Mouse (Mus musculus) neural tube, embryonic 15.5 days (tissue): ENCODE measurements at regions not wholly inside any gene's neighbourhood (a gene's known extent, or its start where the extent isn't known, plus 50 kb on each side); places are given as distances from the start of the nearest gene placed in this dataset. TPM values are rescaled to one million over a fixed set of nuclear protein-coding genes. Genes with fewer than 3 reads are reported as not detected.
A peak's percentile ranks its signal among the peaks of the same experiment; 100 is the strongest.

Experiments
- ATAC-seq: fragments of 200-750 bp; cut with Nextera tagmentation; 2 replicates; pipeline ENCODE4 v1.8.0; 2017; ENCODE audit warnings: mild to moderate bottlenecking, moderate TSS enrichment, moderate library complexity; ENCODE audit not compliant: low FRiP score
- H3K27ac ChIP-seq: fragments of 300-500 bp; sonication (generic); replicated peaks from 2 replicates; pipeline ENCODE4 v1.5.1; 2015; ENCODE audit warnings: mild to moderate bottlenecking, inconsistent platforms
- H3K27me3 ChIP-seq: fragments of 300-500 bp; sonication (generic); replicated peaks from 2 replicates; pipeline ENCODE4 v1.6.1; 2015; ENCODE audit warnings: inconsistent platforms
- H3K36me3 ChIP-seq: fragments of 300-500 bp; sonication (generic); 2 replicates; pipeline ENCODE4 v1.6.1; 2015; ENCODE audit warnings: inconsistent platforms
- H3K4me1 ChIP-seq: fragments of 300-500 bp; sonication (generic); 2 replicates; pipeline ENCODE4 v1.6.1; 2015; ENCODE audit warnings: inconsistent platforms
- H3K4me2 ChIP-seq: fragments of 300-500 bp; sonication (generic); 2 replicates; pipeline ENCODE4 v1.6.1; 2015; ENCODE audit warnings: inconsistent platforms, mild to moderate bottlenecking, moderate library complexity
- H3K4me3 ChIP-seq: fragments of 300-500 bp; sonication (generic); replicated peaks from 2 replicates; pipeline ENCODE4 v1.5.1; 2015; ENCODE audit warnings: mild to moderate bottlenecking, inconsistent platforms
- H3K9ac ChIP-seq: fragments of 300-500 bp; sonication (generic); replicated peaks from 2 replicates; pipeline ENCODE4 v1.6.1; 2015; ENCODE audit warnings: mild to moderate bottlenecking, inconsistent platforms
- H3K9me3 ChIP-seq: fragments of 300-500 bp; sonication (generic); replicated peaks from 2 replicates; pipeline ENCODE4 v1.6.1; 2016; ENCODE audit warnings: inconsistent platforms
- WGBS: fragments of 180-500 bp; shearing (Covaris S2); methylation state at CpG from one replicate; pipeline ENCODE4 v1.1.7; 2015; ENCODE audit warnings: mixed read lengths; 5-methylcytosine and 5-hydroxymethylcytosine counted together
- microRNA-seq: library from miRNA; unstranded; fragments of <30 nt; microRNA quantifications from one replicate; pipeline ENCODE4, GENCODE M21; 2017

- WGBS = 61% methylated on average over 3 of the region's 3 CpGs
- no peaks in the 10 kb centered on the region for H3K27me3 ChIP-seq
- H3K36me3 ChIP-seq = no peaks in the 10 kb centered on the region
- H3K9ac ChIP-seq = no peak overlapping the region
- H3K9me3 ChIP-seq = no peaks in the 10 kb centered on the region
- H3K4me3 ChIP-seq = no peak overlapping the region
- no peak overlapping the region for H3K4me2 ChIP-seq
- H3K4me1 ChIP-seq = peaks cover 4% of the 10 kb centered on the region; the same call in 1 of the 2 replicates
- no peak overlapping the region for H3K27ac ChIP-seq
- no peak for ATAC-seq
These were observed 180.3 kb downstream of the Parn start for GRCm38 (mm10) chr16:13487659-13488058.

GRCm38 (mm10) chr16:13486571-13486970 is 181.4 kb downstream of the Parn start:
- Histone ChIP-seq H3K27ac (no peak overlapping the region), H3K4me2 (no peak overlapping the region), H3K4me3 (no peak overlapping the region), H3K27me3 (no peaks in the 10 kb centered on the region), H3K4me1 (peaks cover under 1% of the 10 kb centered on the region; the same call in 1 of the 2 replicates), H3K9me3 (no peaks in the 10 kb centered on the region), H3K9ac (no peak overlapping the region), H3K36me3 (no peaks in the 10 kb centered on the region)
- ATAC-seq = no peak
- 72% methylated on average over 2 of the region's 2 CpGs for WGBS

GRCm38 (mm10) chr16:13480221-13480620 is 187.7 kb downstream of the Parn start:
- ATAC-seq = no peak
- no peak overlapping the region for H3K27ac ChIP-seq
- H3K4me2 ChIP-seq = no peak overlapping the region
- no peak overlapping the region for H3K4me3 ChIP-seq
- H3K27me3 ChIP-seq = no peaks in the 10 kb centered on the region
- no peaks in the 10 kb centered on the region for H3K9me3 ChIP-seq
- no peak overlapping the region for H3K9ac ChIP-seq
- H3K36me3 ChIP-seq = no peaks in the 10 kb centered on the region
- WGBS = 74% methylated on average over 3 of the region's 3 CpGs
- H3K4me1 ChIP-seq = no peaks in the 10 kb centered on the region

GRCm38 (mm10) chr16:13476653-13477052 is 191.3 kb downstream of the Parn start:
- no peaks in the 10 kb centered on the region for H3K9me3 ChIP-seq
- H3K36me3 ChIP-seq = no peaks in the 10 kb centered on the region
- WGBS = 96% methylated on average over 3 of the region's 3 CpGs
- no peak overlapping the region for H3K9ac ChIP-seq
- no peak for ATAC-seq
- H3K4me2 ChIP-seq = no peak overlapping the region
- no peaks in the 10 kb centered on the region for H3K27me3 ChIP-seq
- no peak overlapping the region for H3K27ac ChIP-seq
- H3K4me3 ChIP-seq = no peak overlapping the region
- H3K4me1 ChIP-seq = no peaks in the 10 kb centered on the region

- H3K9ac ChIP-seq = no peak overlapping the region
- no peaks in the 10 kb centered on the region for H3K27me3 ChIP-seq
- H3K4me1 ChIP-seq = no peaks in the 10 kb centered on the region
- ATAC-seq = no peak
- H3K4me3 ChIP-seq = no peak overlapping the region
- WGBS = 88% methylated on average over 3 of the region's 3 CpGs
- H3K9me3 ChIP-seq = no peaks in the 10 kb centered on the region
- no peaks in the 10 kb centered on the region for H3K36me3 ChIP-seq
- no peak overlapping the region for H3K27ac ChIP-seq
- no peak overlapping the region for H3K4me2 ChIP-seq
These were observed 193.0 kb downstream of the Parn start for GRCm38 (mm10) chr16:13474956-13475355.

GRCm38 (mm10) chr16:13474274-13474673 is 193.7 kb downstream of the Parn start:
- Histone ChIP-seq H3K4me1 (no peaks in the 10 kb centered on the region), H3K27ac (no peak overlapping the region), H3K4me3 (no peak overlapping the region), H3K36me3 (no peaks in the 10 kb centered on the region), H3K4me2 (no peak overlapping the region), H3K27me3 (no peaks in the 10 kb centered on the region), H3K9ac (no peak overlapping the region), H3K9me3 (no peaks in the 10 kb centered on the region)
- 85% methylated on average over 3 of the region's 3 CpGs for WGBS
- ATAC-seq = no peak

GRCm38 (mm10) chr16:13467139-13467538 is 200.8 kb downstream of the Parn start:
- no peak overlapping the region for H3K4me3 ChIP-seq
- H3K36me3 ChIP-seq = no peaks in the 10 kb centered on the region
- no peaks in the 10 kb centered on the region for H3K27me3 ChIP-seq
- H3K9me3 ChIP-seq = no peaks in the 10 kb centered on the region
- peak; percentile 35; the same call in 1 of the 2 replicates for ATAC-seq
- WGBS = 43% methylated on average over 5 of the region's 5 CpGs
- H3K27ac ChIP-seq = no peak overlapping the region
- no peak overlapping the region for H3K4me2 ChIP-seq
- H3K4me1 ChIP-seq = no peaks in the 10 kb centered on the region
- no peak overlapping the region for H3K9ac ChIP-seq

Small RNA genes in the stretch of these regions (microRNA-seq; reads per million reads assigned to microRNA genes)
- not detected for gene Mir6365
